Mouse (Mus musculus) lung, embryonic 14.5 days (tissue): ENCODE data around the gene Wdr63. TPM values are rescaled to one million over a fixed set of nuclear protein-coding genes. Genes with fewer than 3 reads are reported as not detected.

ENCODE experiments used
- ATAC-seq: fragments of 200-750 bp; cut with Nextera tagmentation; 2 replicates; pipeline ENCODE4 v1.8.0; 2017; ENCODE audit warnings: mild to moderate bottlenecking, moderate TSS enrichment, moderate library complexity; ENCODE audit not compliant: insufficient read depth
- DNase-seq: peaks from one replicate; pipeline ENCODE4 v3.0.0-alpha.2; 2015
- H3K27ac ChIP-seq: fragments of 300-500 bp; sonication (generic); 2 replicates; pipeline ENCODE4 v1.5.1; 2014; ENCODE audit warnings: low read depth, mild to moderate bottlenecking, moderate library complexity
- H3K27me3 ChIP-seq: fragments of 300-500 bp; sonication (generic); 2 replicates; pipeline ENCODE4 v1.6.1; 2014; ENCODE audit warnings: low read length, control low read depth; ENCODE audit not compliant: insufficient read depth
- H3K36me3 ChIP-seq: fragments of 300-500 bp; sonication (generic); 2 replicates; pipeline ENCODE4 v1.6.1; 2014; ENCODE audit warnings: control low read depth; ENCODE audit not compliant: insufficient read depth
- H3K4me1 ChIP-seq: fragments of 300-500 bp; sonication (generic); 2 replicates; pipeline ENCODE4 v1.6.1; 2014; ENCODE audit warnings: antibody characterized with exemption, control low read depth; ENCODE audit not compliant: insufficient read depth
- H3K4me2 ChIP-seq: fragments of 300-500 bp; sonication (generic); 2 replicates; pipeline ENCODE4 v1.6.1; 2014; ENCODE audit warnings: mild to moderate bottlenecking
- H3K4me3 ChIP-seq: fragments of 300-500 bp; sonication (generic); 2 replicates; pipeline ENCODE4 v1.5.1; 2014; ENCODE audit warnings: low read depth, low read length
- H3K9ac ChIP-seq: fragments of 300-500 bp; sonication (generic); 2 replicates; pipeline ENCODE4 v1.6.1; 2014
- H3K9me3 ChIP-seq: fragments of 300-500 bp; sonication (generic); 2 replicates; pipeline ENCODE4 v1.6.1; 2016; ENCODE audit warnings: low read depth, low read length, control low read depth
- CTCF ChIP-seq: IDR thresholded peaks from 2 replicates; pipeline ENCODE4 v1.5.1; 2016; ENCODE audit warnings: antibody characterized with exemption, low read depth
- WGBS: fragments of 180-500 bp; shearing (Covaris S2); extraction: QIAGEN DNeasy Blood & Tissue Kit; methylation state at CpG from one replicate; pipeline ENCODE4 v1.1.7; 2014; 5-methylcytosine and 5-hydroxymethylcytosine counted together
- polyA plus RNA-seq: library from polyadenylated mRNA; unstranded; fragments of >200 nt; fragmentation: Nextera tagmentation; extraction: Ambion mirVana; gene quantifications from 2 replicates; pipeline ENCODE4 v1.2.1, GENCODE M21; 2014

Wdr63 gene
- polyA plus RNA-seq, 1 experiment from 2014 or later = not detected

DNA sequence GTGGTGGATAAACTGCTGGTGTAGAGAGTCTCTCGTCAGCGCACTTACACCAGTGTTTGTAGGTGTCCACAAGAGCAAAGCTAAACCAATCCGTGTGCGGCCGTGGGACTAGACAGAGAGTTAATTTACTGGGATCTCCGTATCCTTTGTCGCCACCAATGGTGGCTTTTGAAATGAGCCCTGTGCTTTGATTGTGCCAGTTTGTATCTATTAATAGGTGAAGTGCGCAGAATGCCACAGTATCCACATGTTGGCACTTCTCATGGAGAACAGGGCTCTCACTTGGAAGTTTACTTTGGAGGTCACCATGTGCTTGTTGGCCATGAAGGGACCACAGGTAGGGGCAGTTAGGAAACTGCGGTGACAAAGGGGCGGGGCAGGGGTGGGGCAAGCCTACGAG is 66.5 kb downstream of the Wdr63 start:
- TF ChIP-seq CTCF = no peak
- Histone ChIP-seq H3K4me1 (peaks cover 5% of the 10 kb centered on the region; the same call in 1 of the 2 replicates), H3K9ac (no peak overlapping the region), H3K4me2 (no peak overlapping the region), H3K4me3 (no peak overlapping the region), H3K27ac (no peak overlapping the region), H3K27me3 (no peaks in the 10 kb centered on the region), H3K9me3 (no peaks in the 10 kb centered on the region), H3K36me3 (no peaks in the 10 kb centered on the region)
- ATAC-seq = no peak
- no peak for DNase-seq
- WGBS = 86% methylated on average over 11 of the region's 11 CpGs

DNA sequence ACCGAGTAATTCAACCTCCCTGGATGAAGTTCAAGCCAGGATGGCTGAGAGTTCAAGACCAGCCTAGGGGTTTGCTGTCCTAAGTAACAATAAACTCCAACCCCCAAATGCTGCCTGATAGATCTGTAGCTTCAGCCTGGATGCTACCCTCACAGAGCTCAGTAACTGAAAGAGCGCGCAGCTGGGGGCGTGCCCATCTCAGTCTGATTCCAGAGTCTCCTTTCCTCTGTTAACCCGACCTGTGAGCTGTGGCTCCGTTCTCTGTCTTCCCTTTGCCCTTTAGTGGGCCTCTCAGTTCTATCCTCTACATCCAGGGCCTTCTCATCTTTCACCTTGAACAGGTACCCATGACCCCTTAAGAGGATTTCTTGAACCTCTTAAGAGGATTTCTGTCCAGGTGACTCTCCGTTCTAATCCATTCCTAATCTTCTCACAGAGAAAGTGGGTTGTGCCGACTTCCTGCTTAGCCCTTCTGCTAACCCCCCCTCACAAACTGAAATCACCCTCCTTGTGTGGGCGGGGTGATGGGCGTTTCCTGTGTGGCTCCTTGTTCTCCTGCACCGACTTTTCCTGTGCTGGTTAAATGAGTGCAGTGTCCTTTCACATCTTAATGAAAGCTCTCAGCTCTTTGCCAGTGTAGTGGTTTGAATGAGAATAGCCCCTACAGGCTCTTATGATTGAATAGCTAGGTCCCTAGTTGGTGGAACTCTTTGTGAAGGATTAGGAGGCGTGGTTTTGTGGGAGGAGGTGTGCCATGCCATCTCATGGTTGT is 68.6 kb downstream of the Wdr63 start:
- DNase-seq (no peak), ATAC-seq (no peak)
- H3K9me3 ChIP-seq = no peaks in the 10 kb centered on the region
- no peaks in the 10 kb centered on the region for H3K27me3 ChIP-seq
- H3K4me2 ChIP-seq = no peak overlapping the region
- H3K9ac ChIP-seq = no peak overlapping the region
- no peak overlapping the region for H3K4me3 ChIP-seq
- H3K27ac ChIP-seq = no peak overlapping the region
- 54% methylated on average over 12 of the region's 12 CpGs for WGBS
- TF ChIP-seq CTCF = no peak
- H3K36me3 ChIP-seq = no peaks in the 10 kb centered on the region
- H3K4me1 ChIP-seq = no peaks in the 10 kb centered on the region

DNA sequence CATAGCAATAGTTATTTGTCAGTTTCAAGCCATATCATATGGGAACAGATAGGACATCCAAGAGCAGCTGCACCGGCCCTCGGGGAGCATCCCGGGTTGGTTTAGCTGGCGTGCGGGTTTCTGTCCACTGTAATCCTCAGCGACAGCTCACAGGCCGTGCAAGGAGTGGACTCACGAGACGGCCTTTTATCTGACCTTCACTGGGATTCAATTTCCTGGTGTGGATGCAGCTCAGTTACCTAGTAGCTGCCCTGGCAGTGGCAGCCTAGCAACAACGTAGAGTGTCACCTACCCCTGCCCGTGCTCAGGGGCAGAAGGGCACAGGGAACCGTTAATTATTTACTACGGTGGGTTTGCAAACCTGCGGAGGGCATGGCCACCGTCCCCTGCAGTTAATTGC is 70.0 kb downstream of the Wdr63 start:
- no peak overlapping the region for H3K4me3 ChIP-seq
- no peak overlapping the region for H3K27ac ChIP-seq
- TF ChIP-seq CTCF = no peak
- DNase-seq (no peak), ATAC-seq (no peak)
- no peaks in the 10 kb centered on the region for H3K9me3 ChIP-seq
- 26% methylated on average over 15 of the region's 15 CpGs for WGBS
- no peaks in the 10 kb centered on the region for H3K27me3 ChIP-seq
- no peak overlapping the region for H3K9ac ChIP-seq
- no peak overlapping the region for H3K4me2 ChIP-seq
- no peaks in the 10 kb centered on the region for H3K4me1 ChIP-seq
- H3K36me3 ChIP-seq = no peaks in the 10 kb centered on the region

DNA sequence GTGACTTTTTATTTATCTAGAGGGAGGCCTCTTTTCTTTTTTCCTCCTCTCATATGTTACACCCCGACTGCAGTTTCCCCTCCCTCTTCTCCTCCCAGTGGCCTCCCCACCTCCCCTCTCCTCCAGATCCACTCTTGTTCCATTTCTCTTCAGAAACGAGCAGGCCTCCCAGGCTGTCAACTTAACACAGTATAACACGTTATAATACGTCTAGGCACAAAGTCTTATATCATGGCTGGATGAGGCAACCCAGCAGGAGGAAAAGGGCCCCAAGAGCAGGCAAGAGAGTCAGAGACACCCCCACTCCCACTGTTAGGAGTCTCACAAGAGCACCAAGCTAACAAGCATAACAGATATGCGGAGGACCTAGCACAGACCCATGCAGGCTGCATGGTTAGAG is 75.0 kb downstream of the Wdr63 start:
- no peak overlapping the region for H3K9ac ChIP-seq
- H3K9me3 ChIP-seq = no peaks in the 10 kb centered on the region
- no peaks in the 10 kb centered on the region for H3K27me3 ChIP-seq
- H3K36me3 ChIP-seq = no peaks in the 10 kb centered on the region
- DNase-seq = no peak
- H3K27ac ChIP-seq = no peak overlapping the region
- ATAC-seq = no peak
- no peaks in the 10 kb centered on the region for H3K4me1 ChIP-seq
- no peak overlapping the region for H3K4me2 ChIP-seq
- WGBS = 71% methylated on average over 5 of the region's 5 CpGs
- no peak overlapping the region for H3K4me3 ChIP-seq
- TF ChIP-seq CTCF = no peak

DNA sequence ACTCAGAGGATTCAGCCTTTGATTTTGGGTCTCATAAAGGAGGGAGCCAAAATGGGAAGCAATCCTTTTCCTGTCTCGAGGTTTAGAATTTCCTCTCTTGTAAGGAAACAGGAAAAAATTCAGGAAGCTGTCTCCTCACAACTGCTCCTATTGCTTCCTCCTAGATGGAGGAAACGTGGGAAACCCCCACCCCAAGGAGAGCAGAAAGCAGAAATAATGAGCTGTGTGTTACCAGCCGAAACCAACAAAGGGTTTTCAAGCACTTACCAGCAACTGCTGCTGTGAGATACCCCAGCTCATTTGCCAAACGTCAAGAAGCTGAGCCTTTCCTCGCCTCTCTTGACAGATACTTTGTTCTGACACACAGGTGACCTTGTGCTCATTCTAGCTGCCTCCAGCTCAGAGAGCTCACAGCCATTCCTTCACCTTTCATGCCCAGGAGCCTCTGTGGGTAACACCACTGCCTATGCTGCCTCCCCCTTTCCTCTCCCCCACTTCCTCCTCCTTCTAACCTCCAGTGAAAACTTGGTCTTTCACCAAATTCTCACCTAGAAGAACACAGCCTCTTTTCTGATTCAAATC is 77.6 kb downstream of the Wdr63 start:
- Histone ChIP-seq H3K4me2 (no peak overlapping the region), H3K9ac (no peak overlapping the region), H3K9me3 (no peaks in the 10 kb centered on the region), H3K4me3 (no peak overlapping the region), H3K27ac (no peak overlapping the region), H3K36me3 (no peaks in the 10 kb centered on the region), H3K27me3 (no peaks in the 10 kb centered on the region), H3K4me1 (no peaks in the 10 kb centered on the region)
- no peak for ATAC-seq
- 9% methylated on average over 5 of the region's 5 CpGs for WGBS
- no peak for DNase-seq
- no peak for TF ChIP-seq CTCF

DNA sequence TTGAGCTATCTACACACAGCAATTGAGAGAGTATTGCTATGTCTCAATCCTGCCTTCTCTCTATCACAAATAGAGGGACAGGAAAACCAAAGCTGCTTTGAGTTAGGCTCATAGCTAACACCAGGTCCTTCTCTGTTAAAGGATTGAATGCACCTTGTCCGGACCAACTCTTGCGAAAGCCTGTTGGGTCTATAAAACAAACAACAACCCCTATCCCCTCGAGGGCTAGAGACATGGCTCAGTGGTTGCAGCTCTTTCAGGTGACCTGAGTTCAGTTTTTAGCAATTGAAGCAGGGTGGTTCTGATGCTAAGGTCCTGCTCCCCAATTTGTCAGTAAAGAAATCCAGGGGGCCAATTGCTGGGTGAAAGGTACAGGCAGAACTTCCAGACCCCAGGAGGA is 78.7 kb downstream of the Wdr63 start:
- H3K27ac ChIP-seq = no peak overlapping the region
- H3K4me1 ChIP-seq = no peaks in the 10 kb centered on the region
- DNase-seq = no peak
- no peaks in the 10 kb centered on the region for H3K36me3 ChIP-seq
- H3K27me3 ChIP-seq = no peaks in the 10 kb centered on the region
- H3K4me2 ChIP-seq = no peak overlapping the region
- no peak overlapping the region for H3K4me3 ChIP-seq
- no peak overlapping the region for H3K9ac ChIP-seq
- H3K9me3 ChIP-seq = no peaks in the 10 kb centered on the region
- no peak for TF ChIP-seq CTCF
- WGBS = 78% methylated on average over 3 of the region's 3 CpGs
- ATAC-seq = no peak

DNA sequence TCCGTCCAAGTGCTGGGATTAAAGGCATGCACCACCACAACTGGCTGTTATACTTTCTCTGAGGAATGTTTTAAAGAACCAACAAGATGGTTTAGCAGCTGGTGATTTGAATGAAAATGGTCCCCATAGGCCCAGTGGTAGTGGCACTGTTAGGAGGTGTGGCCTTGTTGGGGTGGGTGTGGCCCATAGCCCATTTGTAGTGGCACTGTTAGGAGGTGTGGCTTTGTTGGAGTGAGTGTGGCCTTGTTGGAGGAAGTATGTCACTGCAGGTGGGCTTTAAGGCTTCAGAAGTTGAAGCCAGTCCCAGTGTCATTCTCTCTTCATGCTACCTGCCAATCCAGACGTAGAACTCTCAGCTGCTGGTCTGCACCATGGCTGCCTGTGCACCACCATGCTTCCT is 79.5 kb downstream of the Wdr63 start:
- Histone ChIP-seq H3K4me3 (no peak overlapping the region), H3K4me2 (no peak overlapping the region), H3K27me3 (no peaks in the 10 kb centered on the region), H3K36me3 (no peaks in the 10 kb centered on the region), H3K4me1 (no peaks in the 10 kb centered on the region), H3K9ac (no peak overlapping the region), H3K9me3 (no peaks in the 10 kb centered on the region), H3K27ac (no peak overlapping the region)
- WGBS = 80% methylated on average over 2 of the region's 2 CpGs
- no peak for TF ChIP-seq CTCF
- DNase-seq (no peak), ATAC-seq (no peak)
